Mouse (Mus musculus): ENCODE data around the gene Syngr1.

The Syngr1 gene

DNA sequence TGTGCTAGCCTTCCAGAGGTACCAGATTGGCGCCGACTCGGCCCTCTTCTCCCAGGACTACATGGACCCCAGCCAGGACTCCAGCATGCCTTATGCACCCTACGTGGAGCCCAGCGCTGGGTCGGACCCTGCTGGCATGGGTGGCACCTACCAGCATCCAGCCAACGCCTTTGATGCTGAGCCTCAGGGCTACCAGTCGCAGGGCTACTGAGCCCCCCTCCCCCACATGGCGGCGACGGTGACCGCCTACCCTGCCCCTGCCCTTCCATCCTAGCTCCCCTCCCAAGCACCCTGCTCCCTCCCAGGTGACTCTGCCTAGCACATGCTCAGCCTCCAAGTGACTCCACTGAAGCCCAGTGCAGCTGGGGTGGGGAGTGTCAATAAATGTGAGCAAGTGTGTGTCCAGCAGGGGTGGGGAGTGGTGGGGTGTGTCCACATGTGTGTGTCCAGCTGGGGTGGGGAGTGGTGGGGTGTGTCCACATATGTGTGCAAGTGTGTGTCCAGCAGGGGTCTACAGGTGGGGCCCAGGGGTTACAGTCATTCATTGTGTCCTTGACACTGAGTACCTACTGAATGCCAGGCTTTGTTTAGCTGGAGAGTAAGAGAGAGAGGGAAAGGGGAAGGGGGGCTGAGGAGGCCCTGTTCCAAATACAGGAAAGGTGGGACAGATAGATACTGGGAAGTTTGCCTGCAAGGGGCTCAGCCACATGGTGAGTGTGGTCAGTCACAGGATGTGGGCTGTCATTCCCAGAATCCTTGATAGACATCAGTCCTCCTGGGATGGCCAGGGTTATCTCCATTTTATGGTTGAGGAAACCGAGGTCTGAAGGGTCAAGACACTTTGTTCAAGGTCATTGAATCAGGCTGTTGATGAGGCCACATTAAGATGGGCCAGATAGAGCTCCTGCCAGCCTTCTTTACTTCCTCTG is 25.0 kb downstream of the Syngr1 start:
- CTCF ChIA-PET = no interaction called here

DNA sequence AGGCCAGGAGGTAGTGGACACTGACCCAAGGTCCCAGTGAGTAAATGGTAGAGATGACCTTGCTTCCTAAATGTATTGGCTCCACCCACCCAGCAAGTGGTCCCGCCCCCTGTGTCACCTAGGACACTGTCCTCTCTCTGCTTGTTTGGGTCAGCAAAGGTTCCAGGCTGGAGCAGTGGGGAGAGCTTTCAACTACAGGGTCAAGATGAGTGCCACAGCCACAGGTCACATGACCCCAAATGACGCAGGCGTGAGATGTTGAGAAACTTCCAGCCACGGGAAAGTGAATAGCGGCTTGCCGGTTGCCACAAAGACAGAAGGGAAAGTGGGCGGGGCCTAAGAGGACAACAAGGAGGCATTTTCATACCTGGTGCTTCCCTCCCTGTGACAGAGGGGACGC is 26.0 kb downstream of the Syngr1 start:
- CTCF ChIA-PET = no interaction called here

DNA sequence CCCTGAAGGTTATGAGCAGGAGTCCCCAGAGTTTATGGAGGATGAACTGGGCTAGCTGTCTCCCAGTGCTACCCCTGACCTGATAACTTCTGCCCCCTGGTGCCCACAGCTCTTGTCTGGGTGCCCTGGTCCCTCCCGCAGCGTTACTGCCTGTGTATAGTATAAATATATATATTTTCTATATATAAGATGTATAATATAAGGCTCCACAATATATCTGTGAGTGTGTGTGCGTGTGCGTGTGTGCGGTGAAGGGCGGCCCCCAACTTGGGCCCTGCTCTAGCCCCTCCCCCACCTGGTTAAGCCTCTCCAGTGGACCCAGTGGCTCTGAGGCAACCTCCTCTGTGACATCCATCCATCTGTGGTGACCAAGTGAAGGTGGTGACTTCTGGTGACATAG is 27.9 kb downstream of the Syngr1 start:
- CTCF ChIA-PET = no interaction called here

DNA sequence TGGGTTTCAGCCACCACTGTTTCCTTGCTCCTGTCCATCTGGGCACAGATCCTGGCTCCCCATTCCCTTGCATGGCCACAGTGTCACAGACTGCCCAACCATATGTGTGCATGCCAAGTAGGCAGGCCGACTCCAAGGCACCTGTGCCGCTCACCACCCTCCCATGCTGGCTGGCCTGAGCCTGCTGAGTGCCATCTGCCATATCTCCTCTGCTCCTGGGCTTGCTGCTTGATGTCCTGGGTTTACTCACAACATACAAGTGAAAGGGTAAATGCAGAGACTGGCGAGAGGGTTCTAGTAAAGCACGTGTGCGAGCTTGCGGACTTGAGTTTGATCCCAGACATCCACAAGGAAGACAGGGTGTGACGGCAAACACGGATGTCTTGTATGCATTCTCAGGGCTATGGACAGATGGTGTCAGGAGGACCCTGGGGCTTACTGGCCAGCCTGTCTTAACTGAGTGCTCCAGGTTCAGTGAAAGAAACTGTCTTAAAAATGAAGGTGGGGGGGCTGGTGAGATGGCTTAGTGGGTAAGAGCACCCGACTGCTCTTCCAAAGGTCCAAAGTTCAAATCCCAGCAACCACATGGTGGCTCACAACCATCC is 30.7 kb downstream of the Syngr1 start:
- CTCF ChIA-PET = no interaction called here

DNA sequence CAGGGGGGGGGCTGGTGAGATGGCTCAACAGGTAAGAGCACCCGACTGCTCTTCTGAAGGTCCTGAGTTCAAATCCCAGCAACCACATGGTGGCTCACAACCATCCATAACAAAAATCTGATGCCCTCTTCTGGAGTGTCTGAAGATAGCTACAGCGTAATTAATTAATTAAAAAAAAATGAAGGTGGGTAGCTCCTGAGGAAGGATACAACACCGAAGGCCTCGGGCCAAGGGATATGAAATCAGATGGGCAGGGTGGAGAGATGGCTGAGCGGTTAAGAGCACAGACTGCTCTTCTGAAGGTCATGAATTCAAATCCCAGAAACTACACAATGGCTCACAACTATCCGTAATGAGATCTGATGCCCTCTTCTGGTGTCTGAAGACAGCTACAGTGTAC is 31.3 kb downstream of the Syngr1 start:
- CTCF ChIA-PET = interaction anchor here (0.5 kb wide), 1 partner anchor 60 kb away, joined by 4 read pairs; no protein-coding TSS in a partner anchor

DNA sequence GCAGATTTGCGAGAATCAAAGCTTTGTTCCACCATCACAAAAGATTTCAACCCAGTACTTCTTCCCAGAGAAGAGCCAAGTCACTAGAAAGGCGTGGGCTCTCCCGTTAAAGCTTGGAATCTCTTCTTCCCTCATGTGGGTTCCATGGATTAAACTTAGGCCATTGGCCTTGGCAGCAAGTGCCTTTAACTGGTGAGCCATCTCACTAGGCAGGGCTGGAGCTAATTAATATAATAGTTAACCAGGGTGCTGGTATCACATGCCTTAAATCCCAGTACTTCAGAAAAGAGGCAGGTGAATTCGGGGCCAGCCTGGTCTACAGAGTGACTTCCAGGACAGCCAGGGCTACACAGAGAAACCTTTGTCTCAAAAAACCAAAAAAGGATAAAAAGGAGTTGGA is 33.5 kb downstream of the Syngr1 start:
- CTCF ChIA-PET = no interaction called here

DNA sequence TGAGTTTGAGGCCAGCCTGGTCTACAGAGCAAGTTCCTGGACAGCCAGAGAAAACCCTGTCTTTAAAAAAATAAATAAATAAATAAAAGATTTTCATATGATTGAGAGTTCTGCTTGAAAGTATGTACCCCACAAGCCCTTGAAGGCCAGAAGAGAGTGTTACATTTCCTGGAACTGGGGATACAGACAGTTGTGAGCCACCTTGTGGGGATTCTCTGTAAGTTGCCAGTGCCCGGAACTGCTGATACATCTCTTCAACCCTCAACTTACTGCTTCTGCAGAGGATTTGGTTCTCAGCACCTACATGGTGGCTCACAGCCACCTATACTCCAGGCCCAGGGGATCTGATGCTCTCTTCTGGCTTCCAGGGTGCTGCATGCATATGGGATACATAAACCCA is 36.1 kb downstream of the Syngr1 start:
- CTCF ChIA-PET = interaction anchor here (0.7 kb wide), 1 partner anchor 53 kb away, joined by 3 read pairs; no protein-coding TSS in a partner anchor

DNA sequence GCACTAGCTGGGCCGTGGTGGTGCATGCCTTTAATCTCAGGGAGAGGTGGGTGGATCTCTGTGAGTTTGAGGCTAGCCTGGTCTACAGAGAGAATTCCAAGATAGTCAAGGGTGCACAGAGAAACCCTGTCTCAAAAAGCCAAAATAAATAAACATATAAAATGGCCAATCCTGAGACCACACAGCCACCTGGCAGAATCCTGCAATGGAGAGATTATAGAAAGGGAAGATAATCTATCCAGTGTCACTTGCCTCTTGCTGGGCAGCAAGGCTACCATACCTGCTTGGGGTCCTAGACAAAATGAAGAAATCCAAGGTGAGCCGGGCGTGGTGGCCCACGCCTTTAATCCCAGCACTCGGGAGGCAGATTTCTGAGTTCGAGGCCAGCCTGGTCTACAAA is 38.8 kb downstream of the Syngr1 start:
- CTCF ChIA-PET = interaction anchor here (0.7 kb wide), 1 partner anchor 23 kb away, joined by 5 read pairs; no protein-coding TSS in a partner anchor

DNA sequence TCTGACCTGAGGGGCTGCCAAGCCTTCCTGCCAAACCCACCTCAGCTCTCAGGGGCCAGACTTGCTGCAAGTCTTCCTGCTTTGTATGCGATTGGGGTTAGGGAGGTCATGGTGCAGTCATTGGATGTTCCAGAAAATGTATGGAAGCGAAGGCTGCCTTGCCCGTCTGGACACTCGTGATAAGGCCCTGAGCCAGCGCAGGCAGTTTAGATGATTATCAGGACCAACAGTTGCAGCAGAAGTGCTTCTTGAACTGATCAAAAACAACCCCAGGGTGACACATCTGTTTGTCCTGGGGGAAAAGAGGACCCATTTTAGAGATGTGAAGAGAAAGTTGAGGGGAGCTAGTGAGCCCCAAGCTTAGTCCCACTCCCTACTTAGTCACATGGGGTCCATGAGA is 39.6 kb downstream of the Syngr1 start:
- CTCF ChIA-PET = interaction anchor here (0.7 kb wide), 1 partner anchor 22 kb away, joined by 5 read pairs; no protein-coding TSS in a partner anchor

DNA sequence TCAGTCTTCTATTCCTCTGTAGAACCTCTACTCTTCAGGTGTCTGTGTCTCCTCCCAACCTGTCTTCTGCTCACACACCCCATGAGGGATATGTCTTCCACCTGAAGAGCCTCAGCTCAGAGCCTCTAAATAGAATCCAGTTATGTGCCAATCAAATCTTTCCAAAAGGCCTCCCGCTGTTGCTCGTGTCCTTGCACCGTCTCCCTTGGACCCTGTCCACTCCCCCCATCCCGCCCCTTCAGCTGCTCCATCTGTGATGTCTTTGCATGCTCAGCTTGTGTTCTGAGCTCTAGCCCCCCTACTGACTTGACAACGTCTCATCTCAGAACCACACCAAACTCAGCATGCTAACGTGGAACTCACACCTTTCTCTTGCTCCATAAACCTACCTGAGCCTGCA is 40.3 kb downstream of the Syngr1 start:
- CTCF ChIA-PET = no interaction called here

DNA sequence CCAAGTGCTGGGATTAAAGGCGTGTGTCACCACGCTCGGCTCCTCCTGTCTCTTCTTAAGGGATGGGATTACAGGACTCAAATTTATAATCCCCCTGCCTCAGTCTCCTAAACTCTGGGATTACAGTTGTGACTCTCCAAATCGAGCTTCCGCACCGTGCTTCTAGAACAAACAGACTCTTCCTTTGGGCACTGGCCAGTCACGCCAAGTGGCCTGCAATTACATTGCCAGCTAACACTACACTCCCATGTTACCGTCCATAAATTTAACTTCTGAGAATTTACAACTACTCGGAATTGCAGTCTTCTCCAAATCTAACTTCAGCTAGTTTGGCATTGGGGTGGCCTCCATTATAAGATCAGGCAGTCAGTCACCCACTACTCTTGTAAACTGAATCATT is 41.3 kb downstream of the Syngr1 start:
- CTCF ChIA-PET = interaction anchor here (0.7 kb wide), 1 partner anchor 1363 kb away, joined by 3 read pairs; no protein-coding TSS in a partner anchor

DNA sequence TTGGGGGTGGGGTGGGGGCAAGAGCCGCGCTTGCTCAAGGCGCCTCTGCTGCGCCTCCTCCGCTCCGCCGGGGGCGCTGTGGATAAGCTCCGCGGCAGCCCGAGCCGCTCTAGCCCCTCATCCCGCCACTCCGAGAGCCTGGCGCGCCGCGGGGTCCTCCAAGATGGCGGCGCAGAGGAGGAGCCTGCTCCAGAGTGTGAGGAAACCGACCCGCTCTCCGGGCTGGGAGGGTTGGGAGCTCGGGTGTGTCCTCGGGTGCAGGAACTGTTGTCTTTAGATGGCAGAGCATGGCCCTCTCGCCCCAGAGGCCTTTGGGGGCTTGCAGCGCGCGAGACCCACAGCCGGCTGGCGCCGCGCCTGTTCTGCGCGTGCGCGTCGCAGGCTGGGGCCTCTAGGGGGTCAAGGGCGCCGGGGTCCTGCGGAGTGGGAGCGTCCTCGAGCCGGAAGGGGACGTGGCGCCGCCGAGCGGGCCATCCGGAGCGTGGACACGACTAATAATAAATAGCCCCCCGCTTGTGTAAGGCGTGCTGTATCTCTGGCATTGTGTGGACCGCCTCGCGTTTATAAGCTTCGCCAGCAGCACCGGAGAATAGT is 42.0 kb downstream of the Syngr1 start, which contains the start of gene Tab1:
Gene Tab1 (plus strand): TSS at position 135 of the 594 bp plus-strand sequence.
- CTCF ChIA-PET = interaction anchor here (0.5 to 0.7 kb wide), 2 partner anchors 780 to 1364 kb away, joined by 3 to 19 read pairs; no protein-coding TSS in a partner anchor

DNA sequence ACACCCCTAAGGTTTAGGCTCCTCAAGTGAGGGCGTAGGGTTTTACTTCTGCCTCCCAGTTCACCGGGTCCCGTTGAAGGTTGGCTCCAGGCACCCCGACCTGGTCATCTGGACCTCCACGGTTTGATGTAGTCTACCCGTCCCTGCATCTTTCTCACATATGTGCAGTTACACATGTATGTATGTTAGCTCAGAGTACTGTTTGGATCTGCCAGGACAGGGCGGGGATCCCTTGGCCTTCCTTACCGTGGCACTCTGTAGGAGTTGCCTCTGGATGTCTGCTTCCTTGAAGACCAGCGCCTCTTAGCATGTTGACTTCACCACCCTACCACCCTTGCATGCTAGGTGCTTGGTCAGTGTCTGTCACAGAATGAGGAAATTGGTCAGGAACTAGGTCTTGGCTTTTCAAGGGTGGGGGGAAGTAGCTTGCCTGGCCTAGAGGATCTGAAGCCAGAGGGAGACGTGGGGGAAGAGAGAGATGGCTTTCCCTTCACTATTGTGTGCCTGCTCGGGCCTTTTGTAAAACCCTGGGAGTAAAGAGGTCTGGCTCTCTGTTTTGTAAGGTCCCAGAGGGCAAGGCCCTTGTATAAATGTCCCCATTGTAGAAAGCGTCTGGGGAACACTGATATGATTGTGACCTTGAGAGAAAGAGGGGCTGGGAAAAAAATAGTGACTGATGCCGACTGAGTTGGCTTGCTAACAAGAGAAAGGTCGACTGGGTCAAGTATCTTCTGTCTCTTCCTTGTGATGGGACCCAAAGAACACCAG is 42.7 kb downstream of the Syngr1 start:
- CTCF ChIA-PET = interaction anchor here (0.5 kb wide), 1 partner anchor 781 kb away, joined by 19 read pairs; no protein-coding TSS in a partner anchor

DNA sequence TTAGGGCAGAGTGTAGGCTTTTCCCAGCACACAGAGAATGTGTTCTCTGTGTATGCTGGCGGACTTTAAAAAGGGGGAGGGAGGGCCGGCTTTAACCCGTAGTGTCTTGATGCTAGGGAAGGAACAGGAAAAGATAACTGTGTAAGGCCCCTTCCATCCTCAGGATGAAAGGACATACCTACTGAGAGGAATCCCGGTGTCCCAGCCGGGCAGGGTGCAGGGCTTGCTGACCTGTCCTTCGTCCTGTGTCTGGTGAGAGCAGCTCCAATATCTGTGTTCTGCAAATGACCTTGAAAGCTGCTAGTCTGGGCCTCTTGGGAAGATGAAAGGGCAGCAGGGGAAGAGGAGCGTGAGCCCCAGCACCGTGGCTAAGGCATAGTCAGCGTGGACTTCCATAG is 43.3 kb downstream of the Syngr1 start:
- CTCF ChIA-PET = no interaction called here

DNA sequence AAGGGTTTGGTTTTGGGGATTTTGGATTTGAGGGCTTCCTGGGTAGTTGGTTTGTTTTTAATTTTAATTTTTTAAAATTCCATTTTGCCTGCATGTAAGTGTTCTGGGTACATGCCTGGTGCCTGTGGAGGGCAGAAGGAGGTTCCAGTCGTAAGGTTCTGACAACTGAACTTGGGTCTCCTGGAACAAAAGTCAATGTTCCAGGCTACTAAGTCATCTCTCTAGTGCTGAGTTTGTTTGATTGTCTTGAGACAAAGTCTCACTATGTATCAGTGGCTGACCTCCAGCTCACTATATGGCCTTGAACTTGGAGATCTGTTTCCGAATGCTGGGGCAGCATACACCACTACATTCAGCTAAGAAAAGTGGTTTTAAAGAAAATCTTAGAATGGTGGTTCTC is 44.4 kb downstream of the Syngr1 start:
- CTCF ChIA-PET = no interaction called here

DNA sequence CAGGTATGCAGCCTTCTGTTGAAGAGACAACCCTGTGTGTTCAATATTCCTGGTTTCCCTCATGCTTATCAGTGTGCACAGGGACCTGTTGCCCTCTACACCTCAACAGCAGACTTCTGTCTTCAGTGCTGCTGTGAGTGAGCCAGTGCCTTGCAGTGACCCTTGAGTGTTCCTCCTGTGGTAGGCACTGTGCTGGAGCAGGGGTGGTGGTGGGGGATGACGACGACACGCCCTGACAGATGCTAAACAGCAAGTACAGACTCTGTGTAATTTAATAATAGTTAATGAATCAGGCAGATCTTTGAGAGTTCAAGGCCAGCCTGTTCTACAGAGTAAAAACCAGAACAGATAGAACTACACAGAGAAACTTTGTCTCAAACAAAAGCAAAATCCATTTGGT is 45.5 kb downstream of the Syngr1 start:
- CTCF ChIA-PET = no interaction called here

DNA sequence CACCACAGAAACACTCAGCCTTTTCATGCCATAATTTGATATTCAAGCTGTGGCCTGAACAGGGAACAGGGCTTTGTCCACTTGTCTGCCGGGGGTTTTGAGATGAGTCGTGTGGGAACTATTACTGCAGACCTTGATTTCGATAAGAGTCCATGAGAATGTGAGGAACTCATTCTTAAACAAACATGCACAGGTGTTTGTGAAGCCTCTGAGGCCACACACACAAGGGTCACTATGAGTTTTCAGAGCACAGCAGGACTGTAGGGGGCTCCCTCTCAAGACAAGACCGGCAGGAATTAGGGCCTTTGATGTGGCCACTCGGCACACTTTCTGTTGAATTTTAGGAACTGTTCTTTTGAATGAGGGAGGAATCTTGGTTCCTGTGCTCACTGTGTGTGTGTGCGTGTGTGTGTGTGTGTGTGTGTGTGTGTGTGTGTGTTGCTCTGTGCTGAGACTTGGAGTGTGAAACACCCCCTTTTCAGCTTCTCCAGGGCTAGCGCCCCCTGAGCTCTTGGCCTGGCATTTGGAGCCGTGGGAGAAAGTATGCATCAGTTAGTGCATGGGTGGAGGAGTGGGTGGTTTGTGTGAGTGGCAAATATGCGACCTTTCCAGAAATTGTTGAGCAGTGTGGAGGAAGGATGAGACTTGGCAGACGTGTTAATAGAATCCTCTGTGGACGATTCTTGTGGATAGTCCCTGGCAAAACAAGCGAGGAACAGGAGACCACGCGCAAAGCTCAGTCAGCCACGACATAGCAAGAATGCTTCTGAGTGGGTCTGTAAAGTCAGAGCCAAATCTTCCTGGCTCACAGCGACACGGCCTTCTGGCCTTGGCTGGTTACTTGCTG is 47.0 kb downstream of the Syngr1 start:
- CTCF ChIA-PET = interaction anchor here (0.7 kb wide), 1 partner anchor 764 kb away, joined by 3 read pairs; no protein-coding TSS in a partner anchor

DNA sequence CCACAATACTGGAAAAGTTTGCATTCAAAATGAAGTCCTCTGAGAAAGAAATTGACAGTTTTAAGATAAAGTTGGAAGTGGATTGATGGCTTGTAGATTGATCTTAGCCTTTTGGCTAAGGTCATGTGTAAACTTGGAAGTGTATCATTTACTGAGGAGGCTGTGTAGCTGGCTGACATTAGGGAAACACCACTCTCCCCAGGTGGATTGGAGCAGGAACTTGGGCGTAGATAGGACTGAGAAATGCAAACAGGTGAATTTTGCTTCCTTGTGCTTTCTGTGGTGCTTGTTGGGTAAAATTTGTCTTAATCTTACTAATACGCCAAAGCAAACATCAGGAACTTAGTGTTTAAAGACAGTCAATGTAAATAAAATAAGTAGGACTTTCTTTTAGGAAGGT is 49.2 kb downstream of the Syngr1 start:
- CTCF ChIA-PET = no interaction called here

DNA sequence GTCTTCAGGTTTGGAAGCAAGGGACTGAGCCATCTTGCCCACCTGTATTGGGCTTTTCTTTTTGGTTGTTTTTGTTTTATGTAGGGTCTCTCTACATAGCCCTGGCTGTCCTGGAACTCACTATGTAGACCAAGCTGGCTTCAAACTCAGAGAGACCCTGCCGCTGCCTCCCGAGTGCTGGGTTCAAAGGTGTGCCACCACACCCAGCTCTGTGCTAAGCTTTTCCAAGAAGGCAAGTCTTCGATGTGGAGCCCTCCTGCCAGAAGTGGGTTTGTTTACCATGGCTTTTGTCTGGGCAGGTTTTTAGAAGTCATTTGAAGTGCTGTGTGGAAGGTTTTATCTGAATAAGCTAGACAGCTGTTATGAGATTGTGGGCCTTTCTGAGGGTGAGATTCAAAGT is 49.7 kb downstream of the Syngr1 start:
- CTCF ChIA-PET = no interaction called here

DNA sequence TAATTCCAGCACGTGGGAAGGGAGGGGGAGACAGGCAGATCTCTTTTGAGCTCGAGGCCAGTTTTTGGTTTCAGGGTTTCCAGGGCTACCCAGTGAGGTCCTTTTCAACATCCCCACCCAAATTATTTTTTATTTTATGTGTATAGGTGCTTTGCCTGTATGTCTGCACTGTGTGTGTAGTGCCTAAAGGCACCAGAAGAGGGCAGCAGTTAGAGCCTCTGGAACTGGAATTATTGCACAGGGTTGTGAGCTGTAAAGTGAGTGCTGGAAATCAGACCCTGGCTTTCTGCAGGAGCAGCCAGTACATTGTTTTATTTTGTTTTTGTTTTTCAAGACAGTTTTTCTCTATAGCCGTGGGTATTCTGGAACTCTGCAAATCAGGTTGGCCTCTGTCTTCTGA is 51.0 kb downstream of the Syngr1 start:
- CTCF ChIA-PET = no interaction called here

DNA sequence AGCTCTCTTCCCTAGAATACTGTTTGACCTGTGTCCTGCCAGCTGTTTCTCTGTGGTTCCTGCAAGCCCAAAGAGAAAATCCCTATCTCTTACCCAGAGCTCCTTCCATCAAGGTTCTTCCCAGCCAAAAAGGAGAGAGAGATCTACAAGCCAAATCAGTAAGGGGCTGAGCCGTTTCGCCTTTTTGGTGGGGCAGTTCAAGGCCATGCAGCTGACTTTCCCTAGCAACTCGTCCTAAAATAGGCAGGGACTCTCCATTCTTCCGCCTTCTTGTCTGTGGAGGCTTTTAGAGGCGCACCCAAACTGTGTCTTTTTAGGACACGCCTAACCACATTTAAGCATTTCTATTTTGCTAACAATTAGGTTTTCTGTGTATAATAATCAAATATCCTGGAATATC is 52.6 kb downstream of the Syngr1 start:
- CTCF ChIA-PET = no interaction called here

All from spleen, embryonic (tissue).